Mouse (Mus musculus) kidney, adult 11 months (tissue): ENCODE measurements at regions not wholly inside any gene's neighbourhood (a gene's known extent, or its start where the extent isn't known, plus 50 kb on each side); places are given as distances from the start of the nearest gene placed in this dataset.

Experiments
- DNase-seq: peaks from one replicate; pipeline ENCODE4 v3.0.0; 2022

DNA sequence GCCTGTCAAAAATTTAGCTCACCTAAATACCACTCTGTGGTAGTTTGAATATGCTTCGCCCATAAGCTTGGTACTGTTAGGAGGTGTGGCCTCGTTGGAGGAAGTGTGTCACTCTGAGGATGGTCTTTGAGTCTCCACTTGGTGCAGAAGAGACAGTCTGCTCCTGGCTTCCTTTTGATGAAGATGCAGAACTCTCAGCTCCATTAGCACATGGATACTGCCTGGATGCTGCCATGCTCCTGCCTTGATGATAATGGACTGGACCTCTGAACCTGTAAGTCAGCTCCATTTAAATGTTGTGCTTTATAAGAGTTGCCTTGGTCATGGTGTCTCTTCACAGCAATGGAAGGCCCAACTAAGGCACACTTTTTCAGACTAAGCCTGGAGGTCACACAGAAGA lies 56.9 kb upstream of the Pik3r1 start:
- no peak for DNase-seq

DNA sequence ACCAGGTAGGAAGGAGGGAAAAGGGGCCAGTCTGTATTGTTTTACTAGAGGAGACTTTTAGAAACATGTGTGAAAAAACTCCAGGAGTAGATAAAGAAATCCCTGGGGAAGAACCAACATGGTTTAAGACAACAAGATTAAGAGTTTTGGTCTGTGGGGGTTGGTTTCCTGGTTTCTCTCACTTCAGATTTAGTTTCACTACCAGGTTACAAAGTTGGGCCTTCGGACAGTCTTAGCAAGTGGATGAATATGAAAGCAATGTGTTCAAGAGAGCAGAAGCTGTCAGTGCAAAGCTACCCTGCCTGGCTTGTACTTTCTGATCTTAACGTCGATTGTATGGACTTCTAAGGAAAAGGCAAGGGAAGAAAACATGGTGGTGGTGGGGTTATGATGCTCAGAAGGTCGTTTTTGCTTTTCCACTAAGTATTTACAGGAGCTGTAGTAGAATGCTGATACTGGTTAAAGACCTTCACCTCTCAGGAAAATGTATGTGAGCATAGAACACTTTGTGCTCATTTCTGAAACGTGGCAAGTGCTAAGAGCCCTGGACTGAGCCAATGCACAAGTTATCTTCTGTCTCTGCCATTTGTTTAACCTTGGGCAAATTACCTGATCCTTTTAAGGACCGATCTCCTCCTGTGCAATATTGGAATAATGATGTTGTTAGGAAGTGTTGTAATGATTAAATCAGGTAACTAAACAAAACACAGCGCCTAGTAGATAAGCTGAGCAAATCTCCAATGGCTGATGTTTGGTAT lies 64.0 kb upstream of the Pik3r1 start:
- no peak for DNase-seq

DNA sequence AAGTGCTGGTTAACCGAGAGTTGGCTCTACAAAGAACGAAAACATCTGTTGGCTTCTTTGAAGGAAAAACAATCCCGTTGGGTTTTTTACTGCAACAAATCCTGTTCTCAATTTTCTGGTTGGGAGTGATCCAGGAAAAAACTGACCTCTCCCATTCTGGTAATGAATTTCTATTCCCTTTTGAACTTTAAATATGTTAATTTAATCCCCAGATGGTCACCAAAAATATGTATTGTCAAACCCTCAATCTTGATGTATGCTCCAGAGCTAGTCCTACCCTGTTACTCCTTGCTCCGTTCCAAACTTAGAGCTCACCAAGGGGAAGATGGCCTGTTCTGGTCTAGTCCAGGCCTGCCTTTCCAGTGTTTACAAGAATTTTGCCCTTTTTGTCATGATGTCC lies 66.5 kb upstream of the Pik3r1 start:
- no peak for DNase-seq

DNA sequence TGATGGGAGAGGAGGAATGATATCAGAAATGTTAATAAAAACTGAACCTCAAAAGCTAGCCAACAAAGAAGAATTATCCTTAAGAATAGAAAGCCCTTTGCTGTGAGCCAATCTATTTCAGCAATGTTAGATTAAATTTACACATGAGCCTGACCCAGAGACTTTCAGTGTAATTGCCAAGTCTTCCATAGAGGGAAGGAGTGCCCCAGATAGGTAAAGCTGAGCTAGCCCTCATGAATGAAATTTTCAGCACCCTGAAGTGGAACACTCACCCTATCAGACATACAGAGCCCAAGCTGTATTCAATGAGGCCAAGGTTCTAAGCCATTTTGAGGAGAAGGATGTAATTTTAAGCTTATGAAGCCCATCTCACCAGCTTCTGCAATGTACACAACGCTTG lies 69.0 kb upstream of the Pik3r1 start:
- DNase-seq: no peak

DNA sequence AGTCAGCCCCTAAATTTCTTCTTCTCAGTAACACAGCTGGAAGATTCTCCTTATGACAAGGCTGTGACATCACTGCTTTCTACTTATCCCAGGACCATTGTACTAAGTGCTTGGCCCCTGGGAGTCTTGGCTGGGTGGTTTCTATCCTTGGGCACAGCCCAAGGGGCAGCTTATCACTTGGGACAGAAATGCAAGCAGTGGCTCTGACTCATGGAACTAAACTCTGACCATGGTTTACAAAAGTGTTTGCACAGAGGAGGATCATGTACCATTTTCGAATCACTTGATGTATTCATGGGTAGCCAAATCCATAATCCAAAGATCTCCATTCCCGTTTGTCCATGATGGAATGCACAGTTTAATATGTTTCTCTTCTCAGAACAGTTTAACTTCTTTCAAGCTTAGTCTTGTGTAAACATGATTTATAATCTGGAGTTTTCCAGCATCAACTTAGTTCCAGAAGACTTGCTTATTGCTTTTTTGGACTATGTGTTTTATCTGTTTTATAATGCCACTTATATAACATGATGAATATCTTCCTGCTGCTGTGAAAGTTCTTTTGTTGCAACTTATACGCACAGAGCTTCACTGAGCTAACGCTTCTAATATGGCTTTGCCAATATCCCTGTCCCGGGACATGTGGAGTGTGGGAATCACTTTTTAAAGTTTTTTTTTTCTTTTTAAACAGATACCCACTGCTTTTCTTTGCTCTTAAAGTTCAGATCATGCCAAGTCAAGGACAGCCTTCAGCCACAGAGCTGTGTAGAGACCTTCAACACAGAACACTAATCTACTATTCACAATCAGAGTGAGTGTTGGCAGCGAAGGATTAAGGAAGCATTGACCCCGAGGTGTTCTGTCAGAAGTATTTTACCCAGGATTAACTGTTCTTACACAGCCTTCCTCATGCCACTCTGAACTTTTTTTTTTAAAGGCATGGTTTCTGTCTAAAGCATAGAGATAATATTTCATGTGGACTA lies 76.7 kb upstream of the Pik3r1 start:
- no peak for DNase-seq

DNA sequence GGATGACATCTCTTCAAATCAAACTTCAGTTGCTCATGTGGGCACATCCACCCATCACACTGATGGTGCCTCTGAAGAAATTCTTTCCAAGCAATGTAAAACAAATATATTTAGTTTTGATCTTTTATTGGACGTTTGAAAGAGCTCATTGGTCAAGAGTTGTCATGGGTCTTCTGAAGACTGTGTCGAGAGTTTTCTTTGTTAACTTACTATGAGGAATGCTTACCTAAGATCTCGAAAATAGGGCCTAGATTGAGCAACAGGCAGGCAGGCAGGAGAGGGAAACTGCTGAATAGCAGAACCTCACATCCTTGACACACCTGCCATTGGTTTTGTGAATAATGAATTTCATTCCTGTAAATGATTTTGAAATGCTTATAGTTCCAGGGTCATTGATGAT lies 78.0 kb upstream of the Pik3r1 start:
- DNase-seq: no peak

DNA sequence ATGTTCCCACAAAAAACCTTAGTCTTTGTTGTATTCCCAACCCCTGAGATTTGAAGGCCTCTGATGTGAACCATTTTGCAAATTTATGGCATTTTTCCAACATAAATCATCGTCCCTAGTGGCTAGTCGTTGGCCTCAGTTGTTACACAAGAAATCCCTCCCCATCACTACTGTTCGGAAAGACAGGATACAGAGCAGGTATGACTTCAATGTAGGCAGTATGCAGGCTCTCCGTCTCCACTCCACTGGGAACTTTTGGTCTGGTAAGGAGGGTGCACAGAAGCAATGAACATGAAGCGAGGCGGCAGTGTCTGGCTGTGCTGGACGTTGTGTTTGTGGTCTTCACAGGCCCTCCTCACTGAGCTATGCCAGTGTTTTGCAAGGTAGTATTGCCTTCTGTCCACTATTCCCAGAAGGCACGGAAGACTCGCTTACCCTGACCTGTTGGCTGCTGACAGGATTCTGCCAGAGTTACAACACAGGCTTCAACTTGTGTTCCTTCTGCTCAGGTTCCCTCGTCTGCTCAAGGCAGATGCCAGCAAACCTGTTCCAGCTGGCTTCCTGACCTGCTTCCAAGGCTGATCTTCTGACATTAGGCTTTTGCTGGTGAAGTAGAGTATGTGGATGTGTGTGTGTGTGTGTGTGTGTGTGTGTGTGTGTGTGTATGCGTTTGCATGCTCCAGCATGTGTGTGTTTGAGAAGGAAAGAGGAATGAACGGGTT lies 80.0 kb upstream of the Pik3r1 start:
- no peak for DNase-seq

DNA sequence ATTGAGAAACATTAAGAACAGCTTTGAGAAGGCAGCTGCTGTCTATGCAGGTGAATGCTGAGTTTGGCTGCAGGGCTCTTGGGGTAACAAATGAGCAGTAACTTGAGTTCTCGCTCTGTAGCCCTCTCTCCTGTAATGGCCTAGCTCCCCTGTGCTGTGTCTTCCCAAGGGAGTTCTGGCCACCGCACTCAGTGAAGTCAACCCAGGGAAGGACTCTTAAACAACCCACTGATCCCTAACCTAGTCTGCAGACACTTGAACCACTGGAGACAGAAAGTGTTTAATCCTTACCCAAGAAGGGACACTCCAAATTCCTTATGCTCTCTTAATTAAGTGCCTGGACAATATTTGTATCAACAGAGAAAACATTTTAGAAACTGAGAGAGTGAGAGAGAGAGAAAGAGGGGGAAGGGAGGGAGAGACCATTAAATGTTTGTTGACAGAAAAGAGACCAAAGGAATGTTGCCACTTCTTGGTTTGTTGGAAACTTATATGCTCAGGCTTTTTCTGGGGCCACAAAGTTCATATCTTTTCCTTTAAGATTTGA lies 80.7 kb upstream of the Pik3r1 start:
- no peak for DNase-seq

DNA sequence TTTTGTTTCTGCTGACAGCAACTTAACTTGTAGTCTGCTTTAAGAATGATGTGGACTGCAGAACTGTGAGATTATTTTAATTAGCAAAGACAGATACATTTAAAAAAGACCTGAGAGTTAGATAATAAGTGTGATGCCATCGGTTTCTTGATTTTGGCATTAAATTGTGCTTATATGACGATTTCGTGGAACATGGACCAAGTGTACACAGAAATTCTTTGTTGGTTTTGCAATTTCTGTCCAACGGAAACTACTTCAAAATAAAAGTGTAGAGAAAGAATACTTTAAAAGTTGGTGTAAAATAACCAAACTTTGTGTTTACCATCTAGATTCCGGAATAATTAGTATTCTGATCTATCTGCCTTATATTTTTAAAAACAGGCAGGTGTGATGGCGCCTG lies 81.4 kb upstream of the Pik3r1 start:
- DNase-seq: no peak

DNA sequence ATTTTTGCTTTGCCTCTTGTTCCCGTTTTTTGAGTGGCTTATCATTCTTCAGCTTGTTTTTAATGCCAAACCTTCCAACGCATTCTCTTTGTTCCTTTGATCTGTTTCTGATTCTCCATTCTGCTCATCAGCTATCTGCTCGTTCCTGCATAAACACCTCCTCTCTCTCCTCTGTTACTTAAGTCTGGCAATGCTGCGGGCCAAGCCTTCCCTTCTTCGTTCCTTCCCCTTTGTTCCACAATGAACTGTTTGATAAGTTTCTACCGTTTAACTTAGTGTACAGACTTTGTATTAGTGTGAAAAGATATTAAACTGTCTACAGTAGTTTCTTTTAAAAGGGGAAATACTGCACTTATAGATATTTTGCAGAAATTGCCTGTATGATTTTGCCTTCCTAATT lies 83.3 kb upstream of the Pik3r1 start:
- no peak for DNase-seq

DNA sequence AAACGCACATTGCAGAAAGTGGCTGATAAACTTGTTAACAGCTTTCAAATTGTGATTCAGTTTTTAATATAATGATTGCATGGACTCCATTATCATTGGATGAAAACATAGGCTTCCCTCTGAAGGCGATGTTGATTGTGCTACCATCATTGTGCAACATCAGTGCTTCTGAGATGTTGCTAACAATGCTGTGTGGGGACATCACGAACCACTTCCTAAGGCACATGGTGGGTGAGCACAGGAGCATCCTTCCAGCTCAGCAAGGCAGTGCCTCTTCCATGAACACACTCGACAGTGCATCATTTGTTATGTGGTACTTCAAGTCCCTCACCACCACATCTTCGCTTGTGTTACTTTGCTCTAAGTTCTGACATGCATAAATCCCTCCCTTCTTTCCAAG lies 84.9 kb upstream of the Pik3r1 start:
- no peak for DNase-seq

DNA sequence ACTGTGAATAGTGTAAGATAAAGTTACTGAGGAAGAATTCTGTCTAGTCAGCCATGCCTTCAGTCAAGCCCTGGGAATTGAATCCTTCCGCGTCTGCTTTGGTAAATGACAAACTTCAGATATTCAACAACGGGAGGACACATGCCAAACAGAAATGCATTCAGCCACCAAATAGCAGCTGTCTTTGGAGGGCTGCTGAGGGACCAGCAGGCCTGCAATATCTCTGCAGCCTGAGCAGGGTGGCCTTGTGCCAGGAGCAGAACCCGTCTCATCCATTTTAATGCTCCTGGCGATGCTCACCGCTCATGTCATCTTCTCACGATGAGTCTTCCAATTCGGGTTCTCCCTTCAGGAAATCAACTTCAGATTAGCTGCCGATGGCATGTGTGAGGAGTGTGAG lies 87.1 kb upstream of the Pik3r1 start:
- DNase-seq: no peak

DNA sequence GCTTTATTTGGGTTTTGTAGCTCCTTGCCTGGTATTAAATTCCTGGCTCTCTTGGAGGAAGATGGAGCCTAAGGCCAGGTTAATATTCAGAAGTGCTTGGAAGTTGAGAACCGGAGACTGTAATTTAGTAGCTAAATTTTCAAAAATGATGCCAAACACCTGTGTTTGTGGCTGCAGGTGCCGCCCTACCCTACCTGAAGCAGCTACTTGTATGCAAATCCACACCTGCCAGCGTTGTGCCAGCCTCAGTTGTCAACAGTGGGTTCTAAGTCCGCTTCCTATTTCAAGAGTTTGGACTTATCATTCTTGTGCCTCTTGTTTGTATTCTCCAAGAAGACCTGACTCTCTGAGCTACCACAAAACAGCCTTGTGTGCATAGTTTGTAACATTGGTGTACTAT lies 92.7 kb upstream of the Pik3r1 start:
- DNase-seq: no peak

DNA sequence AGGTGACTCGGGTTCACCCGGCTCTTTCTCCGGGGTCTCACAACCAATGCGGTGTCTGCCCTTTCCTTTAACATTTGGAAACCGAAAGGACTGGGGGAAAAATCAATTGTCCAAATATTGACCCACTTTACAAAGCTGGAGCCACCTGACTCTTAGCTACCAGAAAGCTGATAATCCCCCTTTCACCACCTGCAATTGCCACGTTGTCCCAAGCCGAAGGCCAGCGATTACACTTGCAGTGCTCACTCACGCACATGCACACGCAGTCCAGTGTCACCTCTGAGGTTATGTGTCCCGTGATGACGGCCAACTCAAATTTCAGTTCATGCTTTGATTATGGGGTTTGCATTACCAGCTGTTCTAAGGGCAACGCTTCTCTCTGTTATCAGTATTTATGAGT lies 94.0 kb upstream of the Pik3r1 start:
- no peak for DNase-seq

DNA sequence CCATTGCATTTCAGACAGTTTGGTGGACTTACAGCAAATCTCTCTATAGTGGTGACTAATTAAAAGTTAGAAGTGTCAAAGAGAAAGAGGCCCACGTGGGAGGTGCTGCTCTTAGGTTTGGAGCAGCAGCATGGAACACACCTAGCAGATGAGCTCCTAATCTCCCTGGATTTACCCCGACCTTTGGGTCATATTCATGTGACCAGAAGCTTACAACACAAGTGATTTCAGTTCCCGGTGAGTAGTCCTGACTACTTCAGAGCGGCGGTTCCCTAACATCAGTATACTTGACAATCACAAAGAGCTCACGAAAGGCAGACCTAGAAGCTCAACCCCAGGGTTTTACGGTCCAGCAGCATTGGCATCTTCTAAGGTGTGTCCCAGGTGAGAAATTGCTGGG lies 95.0 kb upstream of the Pik3r1 start:
- no peak for DNase-seq

DNA sequence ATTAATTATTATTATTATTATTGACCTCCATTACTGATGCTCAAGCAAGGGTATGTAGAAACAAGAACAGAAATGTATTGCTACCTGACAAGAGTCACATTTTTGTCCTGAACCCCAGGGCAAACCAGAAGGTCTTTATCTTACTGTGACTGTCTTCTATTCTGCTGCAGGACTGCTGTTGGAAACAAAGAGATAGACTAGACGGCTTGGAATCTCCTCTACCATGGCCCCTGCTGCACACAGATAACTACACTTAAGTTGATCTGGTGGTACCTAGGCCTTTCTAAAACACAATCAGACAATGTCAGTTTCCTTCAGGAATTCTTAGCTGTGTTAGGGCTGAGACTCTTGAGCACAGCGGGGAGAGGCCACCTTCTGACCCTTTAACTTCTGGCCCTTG lies 95.6 kb upstream of the Pik3r1 start:
- no peak for DNase-seq

DNA sequence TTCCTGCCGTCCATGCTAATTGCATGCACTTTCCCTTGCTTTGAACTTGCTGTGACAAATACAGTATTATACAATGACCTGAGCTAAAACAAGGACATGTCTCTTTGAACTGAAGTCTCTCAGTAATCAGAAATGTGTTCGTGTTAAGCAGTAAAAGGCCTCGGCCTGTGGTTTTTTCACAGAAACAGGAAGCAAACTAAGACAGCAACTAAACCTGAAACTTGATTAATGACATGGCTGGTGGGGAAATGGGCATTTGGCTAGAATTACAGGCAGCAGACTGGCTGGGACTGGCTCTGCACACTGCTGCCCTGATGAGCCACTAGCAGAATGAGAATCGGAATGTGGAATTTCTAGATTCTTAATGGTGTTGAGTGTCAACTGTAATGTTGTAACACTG lies 98.8 kb upstream of the Pik3r1 start:
- DNase-seq: peak; percentile 18

DNA sequence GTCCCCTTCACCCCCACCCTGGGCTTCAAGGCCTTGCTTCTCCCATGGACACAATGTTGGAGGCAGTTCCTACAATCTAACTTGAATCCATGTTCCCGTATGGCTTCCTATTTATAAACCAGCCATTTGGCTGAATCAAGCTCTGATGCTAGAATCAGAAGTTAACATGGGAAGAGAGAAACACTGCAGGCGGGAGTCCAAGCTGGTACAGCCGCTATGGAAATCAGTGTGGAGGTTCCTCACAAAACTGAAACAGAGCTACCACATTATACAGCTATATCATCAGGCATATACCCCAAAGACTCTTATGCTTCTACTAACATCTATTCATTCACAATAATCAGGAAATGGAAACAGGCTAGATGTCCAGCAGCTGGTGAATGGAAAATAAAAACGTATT lies 106.7 kb upstream of the Pik3r1 start:
- no peak for DNase-seq

DNA sequence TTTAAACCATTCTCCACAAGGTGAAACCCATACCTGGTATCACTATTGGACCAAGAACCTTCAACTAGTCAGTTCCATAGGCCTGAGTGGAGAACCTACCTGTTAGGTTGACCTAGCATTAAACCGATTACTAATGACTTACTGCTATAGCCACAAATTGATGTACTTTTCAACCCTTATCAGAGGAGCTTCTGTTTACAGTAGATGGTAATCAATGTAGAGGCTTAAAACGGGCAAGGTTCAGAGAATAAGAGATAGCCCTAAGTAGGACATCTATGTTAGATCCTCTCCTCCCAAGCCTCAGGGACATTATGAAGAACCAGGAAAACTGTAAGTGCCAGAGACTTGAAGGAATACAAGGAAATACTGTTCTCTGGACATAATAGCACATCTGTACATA lies 108.1 kb upstream of the Pik3r1 start:
- DNase-seq: no peak

DNA sequence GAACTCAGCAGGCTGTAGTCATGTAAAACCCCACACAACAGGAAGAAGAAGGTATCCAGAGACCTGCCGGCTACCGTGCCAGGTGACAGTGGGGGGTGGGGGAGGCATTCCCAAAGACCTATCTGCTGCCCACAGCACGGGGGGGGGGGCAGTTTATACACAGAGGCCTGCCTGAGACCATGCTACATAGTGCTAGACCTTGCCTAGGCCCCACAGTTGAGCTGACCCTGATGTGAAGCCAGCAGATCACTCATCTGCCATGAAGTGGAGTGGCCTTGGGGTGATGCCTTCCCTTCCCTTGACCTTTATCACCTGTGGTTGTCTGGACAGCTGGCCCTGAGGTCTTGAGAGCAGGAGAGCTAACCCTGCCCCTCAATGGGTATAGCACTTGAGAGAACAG lies 108.6 kb upstream of the Pik3r1 start:
- DNase-seq: no peak

DNA sequence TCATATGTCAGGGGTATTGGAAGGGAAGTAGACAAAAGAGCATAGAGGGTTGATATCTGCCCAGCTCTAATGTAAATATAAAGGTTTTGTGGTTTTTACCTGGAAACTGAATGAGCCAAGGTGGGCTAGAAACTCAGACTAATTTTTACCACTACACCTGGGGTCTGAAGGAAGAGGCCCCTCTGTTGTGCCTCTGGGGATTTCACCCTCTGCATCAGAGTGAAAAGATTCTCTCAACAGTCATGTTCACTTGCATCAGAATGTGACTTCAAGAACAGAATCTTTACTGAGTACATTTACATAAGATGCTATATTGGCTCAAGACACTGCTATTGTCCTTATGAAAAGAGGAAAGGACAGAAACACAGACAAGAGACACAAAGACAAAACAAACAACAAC lies 110.2 kb upstream of the Pik3r1 start:
- DNase-seq: no peak

DNA sequence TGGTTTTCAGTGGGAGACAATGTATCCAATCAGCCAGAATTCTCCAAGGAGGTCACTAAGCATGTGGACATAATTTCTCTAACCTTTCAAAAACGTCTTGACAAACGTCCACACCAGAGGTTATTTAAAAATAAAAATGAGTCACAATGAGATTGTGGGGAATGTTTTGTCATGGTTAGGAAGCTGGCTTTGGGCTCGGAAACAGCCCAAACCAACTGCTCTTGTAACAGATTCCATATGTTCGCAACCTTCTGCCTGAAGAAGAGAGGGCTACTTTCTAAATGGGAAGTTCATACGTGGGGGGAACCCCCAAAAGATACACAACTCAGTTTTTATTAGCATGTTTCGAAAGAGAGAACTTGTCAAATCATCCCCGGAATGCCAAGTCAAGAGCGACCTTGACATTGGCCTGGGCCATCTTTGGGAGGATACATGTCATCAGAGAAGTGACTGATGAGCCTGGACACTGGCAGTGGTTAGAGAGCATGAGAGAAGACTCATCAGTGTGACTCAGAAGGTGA lies 111.6 kb upstream of the Pik3r1 start:
- DNase-seq: no peak

DNA sequence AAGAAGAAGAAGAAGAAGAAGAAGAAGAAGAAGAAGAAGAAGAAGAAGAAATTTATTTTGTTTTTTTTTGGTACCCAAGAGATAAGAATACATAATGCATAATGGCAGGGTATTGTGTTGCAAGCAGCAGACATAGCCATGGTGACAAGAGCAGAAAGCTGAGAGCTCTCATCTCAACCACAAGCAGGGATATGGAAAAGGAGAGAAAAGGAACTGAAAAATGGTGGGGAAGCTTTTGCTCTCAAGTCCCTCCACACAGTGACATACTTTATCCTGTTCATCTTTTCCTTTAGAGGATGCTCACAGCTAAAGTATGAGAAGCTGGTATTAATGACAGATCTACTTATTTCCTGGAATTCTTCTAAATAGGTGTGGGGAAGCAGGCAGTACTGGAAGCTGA lies 115.2 kb upstream of the Pik3r1 start:
- no peak for DNase-seq
